Mouse (Mus musculus) thymus, postnatal 25 days (tissue): ENCODE results near the gene 0610030E20Rik.

ENCODE experiments used
- DNase-seq: peaks from one replicate; pipeline ENCODE4 v3.0.0; 2022

0610030E20Rik gene

GRCm38 (mm10) chr6:72371147-72371546 lies 24.0 kb downstream of the 0610030E20Rik start:
- DNase-seq, result no peak

- DNase-seq, result no peak
Observed at GRCm38 (mm10) chr6:72371571-72371970, 24.5 kb downstream of the 0610030E20Rik start.

GRCm38 (mm10) chr6:72373184-72373583 lies 26.1 kb downstream of the 0610030E20Rik start:
- DNase-seq, result no peak

DNA sequence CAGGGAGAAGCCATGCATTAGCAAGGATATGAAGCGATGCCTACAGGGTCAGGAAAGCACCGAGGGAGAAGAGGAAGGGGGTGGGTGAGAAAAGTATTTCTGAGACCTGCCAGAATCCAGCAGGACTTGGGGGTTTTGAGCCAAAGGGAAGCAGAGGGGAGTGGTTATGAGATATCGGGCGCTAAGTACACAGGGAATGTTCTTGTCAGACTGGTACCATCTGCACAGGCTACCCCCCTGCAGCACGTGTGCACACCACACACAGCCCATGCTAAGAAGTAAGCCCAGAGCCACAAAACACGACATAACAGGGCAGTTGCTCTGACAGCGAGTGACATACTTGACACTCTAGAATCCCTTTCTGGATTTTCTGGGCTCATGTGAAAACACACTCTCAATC lies 27.1 kb downstream of the 0610030E20Rik start:
- no peak for DNase-seq

GRCm38 (mm10) chr6:72374820-72375563 lies 27.9 kb downstream of the 0610030E20Rik start:
- DNase-seq, result no peak

DNA sequence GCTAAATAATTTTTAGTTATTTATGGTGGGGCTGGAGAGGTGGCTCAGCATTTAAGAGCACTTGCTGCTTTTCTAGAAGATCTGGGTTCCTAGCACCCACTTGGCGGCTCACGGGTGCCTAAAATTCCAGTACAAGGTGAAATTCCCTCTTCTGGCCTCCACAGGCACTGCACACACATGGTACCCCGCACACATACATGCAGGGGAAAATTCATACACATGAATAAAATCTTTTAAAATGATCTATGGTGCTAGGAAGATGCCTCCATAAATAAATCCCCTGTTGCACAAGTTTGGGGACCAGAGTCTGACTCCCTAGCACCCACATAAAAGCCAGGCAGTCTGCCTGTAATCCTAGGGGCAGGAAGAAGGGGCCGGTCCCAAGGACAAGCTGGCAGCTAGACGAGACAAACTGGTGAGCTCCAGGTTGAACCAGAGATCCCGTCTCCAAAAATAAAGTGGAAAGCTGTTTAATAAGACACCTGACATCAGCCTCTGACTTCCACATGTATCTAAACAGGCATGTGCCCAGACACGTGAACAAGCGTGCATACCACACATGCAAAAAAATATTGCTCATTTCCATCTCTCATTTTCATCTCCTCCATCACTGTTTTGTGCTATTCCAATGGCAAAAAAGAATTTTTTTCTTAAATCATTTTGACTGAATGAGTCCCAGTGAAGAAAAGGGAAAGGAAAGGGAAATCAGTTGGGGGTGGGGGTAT lies 31.6 kb downstream of the 0610030E20Rik start:
- no peak for DNase-seq

DNA sequence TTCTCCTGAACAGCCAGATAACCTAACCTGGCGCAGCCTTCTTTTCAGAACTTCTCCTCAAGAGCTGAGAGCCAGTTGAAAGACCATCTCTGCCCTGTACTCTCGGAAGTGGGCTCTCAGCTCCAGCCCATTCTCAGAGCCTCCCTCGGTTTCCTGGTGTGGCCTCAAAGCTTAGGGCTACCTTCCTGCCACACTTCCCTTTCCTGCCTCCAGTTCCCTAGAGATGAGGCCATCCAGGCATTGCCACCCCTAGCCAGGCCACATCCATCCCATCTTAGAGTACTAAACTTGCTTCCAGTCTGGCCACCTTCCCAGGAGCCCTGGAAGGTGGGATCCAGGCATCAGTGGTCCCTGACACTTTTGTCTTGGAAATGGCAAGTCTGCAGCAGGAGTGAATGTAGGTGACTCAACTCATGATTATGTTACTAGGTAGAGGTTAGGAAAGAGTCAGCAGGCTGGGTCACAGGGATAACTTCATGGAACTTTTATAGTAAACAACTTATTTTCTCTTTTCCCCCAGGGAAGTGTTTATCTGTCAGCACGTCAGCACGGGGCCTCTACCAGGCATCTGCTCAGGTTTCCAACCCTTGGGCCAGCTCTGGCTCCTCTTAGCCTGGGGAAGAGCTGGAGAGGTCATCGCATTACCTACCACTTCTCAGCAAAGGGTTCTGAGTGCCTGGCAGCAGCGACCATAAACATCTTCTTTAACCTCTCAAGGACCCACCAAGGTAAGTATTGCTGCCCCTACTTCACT lies 32.4 kb downstream of the 0610030E20Rik start:
- no peak for DNase-seq

- peak; percentile 94 for DNase-seq
Observed at GRCm38 (mm10) chr6:72380131-72380770, 33.1 kb downstream of the 0610030E20Rik start, which contains the start of gene Vamp5. TSS of gene Vamp5 (minus strand) at chr6:72380468.

- DNase-seq, result no peak
Observed at GRCm38 (mm10) chr6:72382494-72382893, 35.4 kb downstream of the 0610030E20Rik start.

GRCm38 (mm10) chr6:72383142-72383820 lies 36.2 kb downstream of the 0610030E20Rik start:
- DNase-seq, result no peak

- DNase-seq, result no peak
Observed at GRCm38 (mm10) chr6:72383952-72384351, 36.8 kb downstream of the 0610030E20Rik start.

DNA sequence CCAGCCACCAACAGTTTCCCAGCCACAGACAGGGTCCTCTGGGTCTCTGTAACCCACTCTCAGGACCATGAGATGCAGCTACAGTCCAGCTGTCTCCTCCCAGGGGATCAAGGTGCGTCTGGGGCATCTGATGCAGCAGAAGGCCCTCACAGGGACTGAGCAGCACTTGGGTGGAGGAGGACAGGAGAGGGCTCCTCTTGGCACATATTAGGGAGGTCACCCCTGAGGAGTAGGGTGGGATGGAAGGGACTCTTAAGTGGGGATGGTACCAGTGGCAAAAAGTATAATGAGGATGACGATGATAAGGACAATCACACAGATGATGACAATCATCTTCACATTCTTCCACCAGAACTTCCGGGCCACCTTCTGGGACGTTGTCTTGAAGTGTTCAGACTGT lies 38.1 kb downstream of the 0610030E20Rik start:
- no peak for DNase-seq

- DNase-seq, result no peak
Observed at GRCm38 (mm10) chr6:72386561-72386960, 39.4 kb downstream of the 0610030E20Rik start.

GRCm38 (mm10) chr6:72387816-72388215 lies 40.7 kb downstream of the 0610030E20Rik start:
- no peak for DNase-seq

DNA sequence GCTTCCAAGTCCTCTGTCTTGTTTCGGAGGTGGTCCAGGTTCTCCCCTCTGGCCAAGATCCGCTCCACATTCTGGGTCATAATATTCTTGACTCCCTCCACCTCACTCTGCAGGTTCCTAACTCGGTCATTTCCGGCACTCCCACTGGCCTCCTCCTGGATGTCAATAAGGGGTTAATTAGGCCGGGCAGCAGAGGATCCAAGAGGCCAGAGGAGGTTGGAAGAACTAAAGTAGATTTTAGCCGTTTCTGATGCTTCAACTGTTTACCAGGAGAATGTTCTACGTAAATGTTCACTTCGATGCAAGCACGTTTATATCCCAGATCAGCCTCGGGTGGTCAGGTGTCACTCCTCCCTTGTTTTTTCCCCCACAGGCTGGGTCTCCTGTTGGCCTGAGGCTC lies 41.1 kb downstream of the 0610030E20Rik start:
- no peak for DNase-seq

- no peak for DNase-seq
Observed at GRCm38 (mm10) chr6:72388791-72389329, 41.7 kb downstream of the 0610030E20Rik start.

- DNase-seq, result no peak
Observed at GRCm38 (mm10) chr6:72389471-72389940, 42.4 kb downstream of the 0610030E20Rik start.

DNA sequence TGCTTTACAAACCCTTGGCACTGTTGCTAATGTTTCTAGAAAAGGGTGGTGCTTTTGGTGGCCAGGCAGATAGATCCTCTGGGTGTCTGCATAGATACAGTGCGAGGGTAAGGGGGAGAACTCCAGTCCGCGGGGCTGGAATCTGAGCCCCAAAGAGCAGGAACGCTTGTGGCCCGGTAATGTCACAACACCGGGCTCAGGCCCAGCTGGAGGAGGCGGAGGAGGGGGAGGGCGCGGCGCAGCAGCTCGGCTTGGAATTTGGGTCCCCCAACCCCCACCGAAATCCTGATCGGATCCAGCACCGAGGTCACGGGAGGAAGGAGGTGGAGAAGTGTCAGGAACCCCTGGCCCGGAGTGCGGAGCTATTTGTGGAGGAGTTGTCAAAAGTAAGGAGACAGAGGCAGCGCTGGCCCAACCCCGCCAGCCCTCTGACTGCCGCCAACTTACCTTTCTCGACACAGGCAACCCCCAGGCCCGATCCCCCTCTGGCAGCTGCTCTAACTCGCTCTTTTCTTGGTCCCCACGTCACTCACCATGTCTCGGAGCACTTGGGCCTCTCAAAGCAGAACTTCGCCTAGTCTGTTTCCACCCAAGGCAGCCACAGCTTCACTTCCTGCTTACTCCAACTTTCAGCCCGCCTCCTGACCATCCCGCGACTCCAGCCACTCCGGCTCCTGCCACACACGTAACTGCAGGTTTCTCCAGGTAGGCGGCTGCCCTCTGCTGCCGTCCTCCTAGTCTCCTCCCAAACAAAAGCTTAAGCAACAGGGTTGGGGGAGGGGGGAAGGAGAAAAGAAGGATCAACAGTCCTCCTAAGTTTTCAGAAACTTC lies 43.0 kb downstream of the 0610030E20Rik start, which contains the start of gene Vamp8:
Vamp8 (minus strand) TSS at position 763 of the 831 bp plus-strand sequence.
- peak; percentile 69 for DNase-seq

GRCm38 (mm10) chr6:72390795-72391521 lies 43.8 kb downstream of the 0610030E20Rik start:
- DNase-seq, result peak; percentile 18

GRCm38 (mm10) chr6:72392341-72392740 lies 45.2 kb downstream of the 0610030E20Rik start:
- no peak for DNase-seq
